Mouse (Mus musculus) forebrain, embryonic 15.5 days (tissue): ENCODE measurements at regions not wholly inside any gene's neighbourhood (a gene's known extent, or its start where the extent isn't known, plus 50 kb on each side); places are given as distances from the start of the nearest gene placed in this dataset.

Source experiments
- ATAC-seq: fragments of 200-750 bp; cut with Nextera tagmentation; replicated peaks from 2 replicates; pipeline ENCODE4 v1.8.0; 2017; ENCODE audit warnings: mild to moderate bottlenecking, moderate TSS enrichment, moderate library complexity
- H3K27ac ChIP-seq: fragments of 300-500 bp; sonication (generic); replicated peaks from 2 replicates; pipeline ENCODE4 v1.5.1; 2015; ENCODE audit warnings: mild to moderate bottlenecking, inconsistent platforms
- H3K27me3 ChIP-seq: fragments of 300-500 bp; sonication (generic); 2 replicates; pipeline ENCODE4 v1.6.1; 2015; ENCODE audit warnings: inconsistent platforms
- H3K36me3 ChIP-seq: fragments of 300-500 bp; sonication (generic); 2 replicates; pipeline ENCODE4 v1.6.1; 2015; ENCODE audit warnings: mild to moderate bottlenecking, inconsistent platforms
- H3K4me1 ChIP-seq: fragments of 300-500 bp; sonication (generic); 2 replicates; pipeline ENCODE4 v1.6.1; 2015; ENCODE audit warnings: inconsistent platforms
- H3K4me2 ChIP-seq: fragments of 300-500 bp; sonication (generic); replicated peaks from 2 replicates; pipeline ENCODE4 v1.6.1; 2015; ENCODE audit warnings: mild to moderate bottlenecking, inconsistent platforms
- H3K4me3 ChIP-seq: fragments of 300-500 bp; sonication (generic); 2 replicates; pipeline ENCODE4 v1.5.1; 2015; ENCODE audit warnings: mild to moderate bottlenecking, inconsistent platforms
- H3K9ac ChIP-seq: fragments of 300-500 bp; sonication (generic); replicated peaks from 2 replicates; pipeline ENCODE4 v1.6.1; 2015; ENCODE audit warnings: mild to moderate bottlenecking, inconsistent platforms
- H3K9me3 ChIP-seq: fragments of 300-500 bp; sonication (generic); 2 replicates; pipeline ENCODE4 v1.6.1; 2016; ENCODE audit warnings: inconsistent platforms
- WGBS: fragments of 180-500 bp; shearing (Covaris S2); methylation state at CpG from one replicate; pipeline ENCODE4 v1.1.7; 2015; ENCODE audit warnings: mixed read lengths; 5-methylcytosine and 5-hydroxymethylcytosine counted together

GRCm38 (mm10) chr12:70549296-70549695, 96.4 kb downstream of the Tmx1 start:
- WGBS: 70% methylated on average over 9 of the region's 9 CpGs
- ATAC-seq: no peak

GRCm38 (mm10) chr12:70553866-70554265, 101.0 kb downstream of the Tmx1 start:
- Histone ChIP-seq H3K4me3 (no peak overlapping the region), H3K27me3 (no peaks in the 10 kb centered on the region), H3K9ac (no peak overlapping the region), H3K36me3 (no peaks in the 10 kb centered on the region), H3K4me1 (peaks cover 5% of the 10 kb centered on the region), H3K9me3 (no peaks in the 10 kb centered on the region), H3K4me2 (no peak overlapping the region), H3K27ac (no peak overlapping the region)
- WGBS: 28% methylated on average over 6 of the region's 6 CpGs
- no peak for ATAC-seq

More at GRCm38 (mm10) chr12:70549296-70549695, 96.4 kb downstream of the Tmx1 start:
- no peaks in the 10 kb centered on the region for H3K27me3 ChIP-seq
- H3K9ac ChIP-seq: no peak overlapping the region
- H3K4me3 ChIP-seq: no peak overlapping the region
- no peaks in the 10 kb centered on the region for H3K36me3 ChIP-seq
- H3K4me2 ChIP-seq: no peak overlapping the region
- no peak overlapping the region for H3K27ac ChIP-seq
- 0 out of 2 replicates have a peak, but pooled peaks cover 1% of the 10 kb centered on the region for H3K4me1 ChIP-seq
- no peaks in the 10 kb centered on the region for H3K9me3 ChIP-seq

- H3K4me3 ChIP-seq: no peak overlapping the region
- no peaks in the 10 kb centered on the region for H3K27me3 ChIP-seq
- WGBS: 16% methylated on average over 7 of the region's 7 CpGs
- no peaks in the 10 kb centered on the region for H3K9me3 ChIP-seq
- no peak for ATAC-seq
- no peak overlapping the region for H3K27ac ChIP-seq
- no peak overlapping the region for H3K9ac ChIP-seq
- no peaks in the 10 kb centered on the region for H3K36me3 ChIP-seq
- H3K4me2 ChIP-seq: no peak overlapping the region
- peaks cover 5% of the 10 kb centered on the region for H3K4me1 ChIP-seq
These were observed 101.7 kb downstream of the Tmx1 start for GRCm38 (mm10) chr12:70554586-70554985.

GRCm38 (mm10) chr12:70555723-70556122, 102.8 kb downstream of the Tmx1 start:
- Histone ChIP-seq H3K27ac (no peak overlapping the region), H3K9me3 (no peaks in the 10 kb centered on the region), H3K4me3 (no peak overlapping the region), H3K9ac (no peak overlapping the region), H3K36me3 (no peaks in the 10 kb centered on the region), H3K27me3 (no peaks in the 10 kb centered on the region), H3K4me1 (peaks cover 5% of the 10 kb centered on the region), H3K4me2 (no peak overlapping the region)
- 61% methylated on average over 3 of the region's 3 CpGs for WGBS
- ATAC-seq: no peak

GRCm38 (mm10) chr12:70556820-70557219, 103.9 kb downstream of the Tmx1 start:
- Histone ChIP-seq H3K4me1 (peaks cover 5% of the 10 kb centered on the region), H3K4me2 (no peak overlapping the region), H3K36me3 (no peaks in the 10 kb centered on the region), H3K9ac (no peak overlapping the region), H3K4me3 (no peak overlapping the region), H3K9me3 (no peaks in the 10 kb centered on the region), H3K27me3 (no peaks in the 10 kb centered on the region), H3K27ac (no peak overlapping the region)
- 79% methylated on average over 6 of the region's 6 CpGs for WGBS
- no peak for ATAC-seq

DNA sequence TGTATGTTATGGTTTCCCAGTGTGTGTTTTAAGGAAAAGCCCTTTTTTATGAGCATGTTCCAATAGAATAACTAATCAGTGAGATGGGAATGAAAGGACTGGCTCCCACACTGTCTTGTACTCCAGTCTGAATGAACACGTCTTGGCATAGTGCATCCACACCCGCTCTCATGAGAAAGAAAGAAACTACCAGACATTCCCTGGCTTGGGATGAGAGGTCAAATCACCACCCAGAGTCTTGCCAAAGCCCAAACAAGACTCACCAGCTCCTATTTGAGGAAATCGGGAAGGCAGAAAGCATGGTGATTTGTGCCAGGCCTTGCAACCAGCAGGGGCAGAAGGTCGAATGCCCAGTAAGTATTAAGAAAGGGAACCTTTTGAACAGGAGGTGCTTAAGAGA, 110.6 kb downstream of the Tmx1 start:
- Histone ChIP-seq H3K4me1 (no peaks in the 10 kb centered on the region), H3K9me3 (no peaks in the 10 kb centered on the region), H3K4me3 (no peak overlapping the region), H3K27ac (no peak overlapping the region), H3K9ac (no peak overlapping the region), H3K4me2 (no peak overlapping the region), H3K36me3 (no peaks in the 10 kb centered on the region), H3K27me3 (no peaks in the 10 kb centered on the region)
- WGBS: 75% methylated on average over 4 of the region's 4 CpGs
- no peak for ATAC-seq

DNA sequence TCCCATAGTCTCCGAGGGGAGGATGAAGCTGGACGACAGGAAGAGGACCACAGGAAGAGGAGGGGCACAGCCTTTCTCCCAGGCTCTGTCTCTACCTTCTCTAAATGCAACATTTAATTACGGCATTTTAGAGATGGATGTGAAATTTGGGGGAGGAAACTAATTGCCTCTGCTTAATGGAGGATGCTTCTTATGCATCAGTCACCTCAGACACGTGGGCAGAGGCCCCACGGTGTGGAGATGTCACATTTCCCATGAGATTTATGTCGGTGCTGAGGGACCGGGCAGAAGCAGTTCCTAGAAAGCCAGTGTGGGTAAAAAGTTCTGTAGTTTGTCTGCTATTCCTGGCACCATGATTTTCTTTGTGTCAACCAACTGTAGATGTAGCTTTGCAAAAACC, 122.8 kb downstream of the Tmx1 start:
- Histone ChIP-seq H3K4me3 (no peak overlapping the region), H3K4me1 (no peaks in the 10 kb centered on the region), H3K4me2 (no peak overlapping the region), H3K9ac (no peak overlapping the region), H3K27ac (no peak overlapping the region), H3K9me3 (no peaks in the 10 kb centered on the region), H3K36me3 (no peaks in the 10 kb centered on the region), H3K27me3 (no peaks in the 10 kb centered on the region)
- 75% methylated on average over 7 of the region's 7 CpGs for WGBS
- ATAC-seq: no peak

DNA sequence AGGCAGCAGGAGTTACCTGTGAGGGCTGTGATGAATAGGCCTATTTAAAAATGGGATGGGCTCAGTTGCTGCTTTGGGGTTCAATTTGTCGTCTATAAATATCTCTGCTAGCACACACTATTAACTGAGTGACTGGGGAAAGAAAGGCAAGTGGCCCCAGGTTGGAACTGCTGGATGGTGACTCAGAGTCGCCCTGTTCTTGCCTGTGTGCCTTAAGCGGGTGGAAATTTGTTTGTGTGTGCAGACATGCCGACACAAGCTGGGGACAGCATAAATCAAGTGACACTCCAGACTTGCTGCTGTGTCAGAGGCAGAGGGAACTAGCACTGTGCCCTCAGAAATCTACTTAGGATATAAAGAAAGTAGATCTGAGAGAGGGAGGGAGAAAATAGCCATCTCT, 124.9 kb downstream of the Tmx1 start:
- Histone ChIP-seq H3K27ac (no peak overlapping the region), H3K27me3 (no peaks in the 10 kb centered on the region), H3K9ac (no peak overlapping the region), H3K4me3 (no peak overlapping the region), H3K4me2 (no peak overlapping the region), H3K36me3 (no peaks in the 10 kb centered on the region), H3K4me1 (no peaks in the 10 kb centered on the region), H3K9me3 (0 out of 2 replicates have a peak, but pooled peaks cover 3% of the 10 kb centered on the region)
- no peak for ATAC-seq
- WGBS: 90% methylated on average over 4 of the region's 4 CpGs

DNA sequence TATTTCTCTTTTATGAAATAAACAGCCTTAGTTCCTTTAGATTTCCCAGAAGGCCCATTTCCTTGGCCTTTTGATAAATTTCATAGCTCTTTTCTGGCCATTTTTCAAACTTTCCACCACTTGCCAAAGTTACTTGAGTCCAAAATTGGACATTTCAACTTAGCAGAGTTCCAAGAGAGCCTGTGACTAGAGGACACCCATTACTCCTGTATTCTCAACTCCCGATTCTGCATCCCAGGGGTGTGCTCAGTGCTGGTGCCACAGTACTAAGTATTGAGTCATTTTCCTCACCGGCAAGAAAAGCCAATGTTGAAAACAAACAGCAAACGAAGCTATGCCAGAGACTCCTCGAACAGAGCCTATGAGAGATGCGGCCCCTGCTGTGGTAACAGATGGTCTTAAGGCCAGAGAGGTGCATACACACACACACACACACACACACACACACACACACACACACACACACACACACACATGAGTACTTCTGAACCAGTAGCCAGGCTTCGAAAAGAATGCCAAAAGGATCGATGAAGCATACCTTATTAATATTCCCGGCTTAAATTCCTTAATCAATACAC, 126.5 kb downstream of the Tmx1 start:
- no peak overlapping the region for H3K9ac ChIP-seq

DNA sequence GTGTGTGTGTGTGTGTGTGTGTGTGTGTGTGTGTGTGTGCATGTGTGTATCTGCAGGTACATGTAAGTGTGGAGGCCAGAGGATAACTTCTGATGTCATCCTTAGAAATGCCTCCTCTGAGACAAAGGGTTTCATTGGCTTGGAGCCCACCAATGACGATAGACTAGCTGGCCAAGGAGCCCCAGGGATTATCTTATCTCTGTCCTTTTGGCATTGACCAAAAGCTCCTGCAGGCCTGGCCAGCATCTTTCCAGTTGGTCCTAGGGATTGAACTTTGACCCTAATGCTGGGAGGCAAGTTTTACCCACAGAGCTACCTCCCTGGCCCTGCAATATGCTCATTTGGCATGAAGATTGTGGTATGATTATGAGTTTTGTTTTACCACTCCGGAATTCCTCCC, 133.3 kb downstream of the Tmx1 start:
- Histone ChIP-seq H3K4me1 (no peaks in the 10 kb centered on the region), H3K4me2 (no peak overlapping the region), H3K9me3 (0 out of 2 replicates have a peak, but pooled peaks cover 5% of the 10 kb centered on the region), H3K4me3 (no peak overlapping the region), H3K27ac (no peak overlapping the region), H3K9ac (no peak overlapping the region), H3K36me3 (no peaks in the 10 kb centered on the region), H3K27me3 (no peaks in the 10 kb centered on the region)
- 91% methylated on average over 2 of the region's 2 CpGs for WGBS
- ATAC-seq: no peak

More for the DNA sequence above, 126.5 kb downstream of the Tmx1 start:
- 0 out of 2 replicates have a peak, but pooled peaks cover 5% of the 10 kb centered on the region for H3K9me3 ChIP-seq
- H3K27ac ChIP-seq: no peak overlapping the region
- H3K36me3 ChIP-seq: no peaks in the 10 kb centered on the region
- H3K27me3 ChIP-seq: no peaks in the 10 kb centered on the region
- no peaks in the 10 kb centered on the region for H3K4me1 ChIP-seq
- no peak for ATAC-seq
- no peak overlapping the region for H3K4me3 ChIP-seq
- 46% methylated on average over 8 of the region's 8 CpGs for WGBS
- no peak overlapping the region for H3K4me2 ChIP-seq

GRCm38 (mm10) chr12:70588234-70588633, 135.3 kb downstream of the Tmx1 start:
- H3K4me2 ChIP-seq: no peak overlapping the region
- H3K9me3 ChIP-seq: no peaks in the 10 kb centered on the region
- no peaks in the 10 kb centered on the region for H3K27me3 ChIP-seq
- H3K4me1 ChIP-seq: no peaks in the 10 kb centered on the region
- no peaks in the 10 kb centered on the region for H3K36me3 ChIP-seq
- H3K4me3 ChIP-seq: no peak overlapping the region
- 77% methylated on average over 3 of the region's 3 CpGs for WGBS
- no peak overlapping the region for H3K9ac ChIP-seq
- no peak overlapping the region for H3K27ac ChIP-seq
- ATAC-seq: no peak

- no peak overlapping the region for H3K4me3 ChIP-seq
- no peak overlapping the region for H3K9ac ChIP-seq
- H3K4me2 ChIP-seq: no peak overlapping the region
- no peaks in the 10 kb centered on the region for H3K27me3 ChIP-seq
- H3K9me3 ChIP-seq: no peaks in the 10 kb centered on the region
- H3K36me3 ChIP-seq: no peaks in the 10 kb centered on the region
- H3K4me1 ChIP-seq: no peaks in the 10 kb centered on the region
- ATAC-seq: no peak
- WGBS: 83% methylated on average over 2 of the region's 2 CpGs
- H3K27ac ChIP-seq: no peak overlapping the region
These were observed 136.4 kb downstream of the Tmx1 start for GRCm38 (mm10) chr12:70589315-70589742.

- no peak for ATAC-seq
- H3K9me3 ChIP-seq: no peaks in the 10 kb centered on the region
- no peaks in the 10 kb centered on the region for H3K27me3 ChIP-seq
- no peaks in the 10 kb centered on the region for H3K36me3 ChIP-seq
- H3K27ac ChIP-seq: no peak overlapping the region
- 75% methylated on average over 12 of the region's 12 CpGs for WGBS
- H3K4me2 ChIP-seq: no peak overlapping the region
- H3K4me1 ChIP-seq: no peaks in the 10 kb centered on the region
- H3K4me3 ChIP-seq: no peak overlapping the region
- no peak overlapping the region for H3K9ac ChIP-seq
These were observed 137.7 kb downstream of the Tmx1 start for GRCm38 (mm10) chr12:70590456-70591050.
